Mouse (Mus musculus): ENCODE measurements at regions not wholly inside any gene's neighbourhood (a gene's known extent, or its start where the extent isn't known, plus 50 kb on each side); places are given as distances from the start of the nearest gene placed in this dataset.

DNA sequence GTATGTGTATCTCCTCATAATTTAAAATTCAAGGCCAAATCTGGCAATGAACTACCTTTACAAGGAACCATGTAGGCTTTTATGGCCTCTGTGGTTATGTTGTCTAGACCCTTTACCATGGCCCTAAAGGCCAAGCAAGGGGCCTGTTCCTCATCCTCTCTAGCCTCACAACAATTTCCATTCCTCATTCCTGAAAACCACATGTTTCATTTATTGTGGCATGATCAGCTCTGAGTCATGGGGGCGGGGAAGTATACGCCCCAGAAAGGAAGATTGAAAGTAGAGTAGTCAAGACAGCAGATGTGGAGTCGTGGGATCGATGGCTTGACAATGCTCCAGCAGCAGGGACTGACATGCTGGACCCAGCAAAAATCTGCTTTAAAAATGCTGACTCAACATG is 326.8 kb upstream of the Rnf219 start:
- no peaks in the 10 kb centered on the region for H3K36me3 ChIP-seq (ENCODE audit: control insufficient read depth, insufficient read depth, low read length)
- no peak for TF ChIP-seq POLR2A (IDR thresholded peaks at IDR 0.05; ENCODE audit: low read depth, low read length)
- no peak for TF ChIP-seq CTCF (IDR thresholded peaks at IDR 0.05; ENCODE audit: extremely low read depth, insufficient read depth, insufficient read length, insufficient replicate concordance)
- 89% methylated on average over 4 of the region's 4 CpGs for WGBS

DNA sequence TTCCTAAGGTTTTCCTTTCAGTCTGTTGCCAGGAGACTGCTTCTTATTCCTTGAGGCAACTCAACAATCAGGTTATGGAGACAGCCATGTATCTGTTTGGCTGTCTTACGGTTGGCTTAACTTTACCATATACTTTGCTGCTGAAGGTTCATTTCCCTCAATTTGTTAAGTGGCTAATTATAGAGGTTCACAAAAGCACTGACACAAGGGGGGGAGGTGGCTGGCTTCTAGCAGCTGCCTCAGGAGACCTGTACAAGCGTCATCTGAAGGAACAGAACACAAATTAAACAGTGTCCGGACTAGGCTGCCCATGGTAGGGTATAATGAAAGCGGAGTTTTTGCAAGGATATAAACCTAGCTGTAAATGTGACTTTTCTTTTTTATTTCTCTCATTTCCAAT is 305.0 kb upstream of the Rnf219 start:
- H3K36me3 ChIP-seq (ENCODE audit: control insufficient read depth, insufficient read depth, low read length), result no peaks in the 10 kb centered on the region
- DNase-seq (ENCODE audit: low read depth in 1 of 2, low spot score in 2 of 2), result no peak
- no peak for TF ChIP-seq POLR2A (IDR thresholded peaks at IDR 0.05; ENCODE audit: low read depth, low read length)
- TF ChIP-seq CTCF (IDR thresholded peaks at IDR 0.05; ENCODE audit: extremely low read depth, insufficient read depth, insufficient read length, insufficient replicate concordance), result no peak
- WGBS, result 89% methylated on average over 4 of the region's 4 CpGs
- H3K4me1 ChIP-seq (ENCODE audit: control insufficient read depth, insufficient read depth, insufficient read length), result no peaks in the 10 kb centered on the region
- H3K4me3 ChIP-seq (ENCODE audit: extremely low read depth, insufficient read depth, insufficient read length), result no peak overlapping the region
- no peaks in the 10 kb centered on the region for H3K27me3 ChIP-seq (ENCODE audit: control insufficient read depth, insufficient read depth, low read length)
- no peak overlapping the region for H3K27ac ChIP-seq (ENCODE audit: insufficient read depth, low read length)

More for the DNA sequence above, 326.8 kb upstream of the Rnf219 start:
- H3K27me3 ChIP-seq (ENCODE audit: control insufficient read depth, insufficient read depth, low read length), result no peaks in the 10 kb centered on the region
- H3K4me1 ChIP-seq (ENCODE audit: control insufficient read depth, insufficient read depth, insufficient read length), result no peaks in the 10 kb centered on the region
- no peak overlapping the region for H3K4me3 ChIP-seq (ENCODE audit: extremely low read depth, insufficient read depth, insufficient read length)
- DNase-seq (ENCODE audit: low read depth in 1 of 2, low spot score in 2 of 2), result no peak
- H3K27ac ChIP-seq (ENCODE audit: insufficient read depth, low read length), result no peak overlapping the region

- Histone ChIP-seq H3K4me1 (ENCODE audit: control insufficient read depth, insufficient read depth, insufficient read length) (no peaks in the 10 kb centered on the region), H3K27me3 (ENCODE audit: control insufficient read depth, insufficient read depth, low read length) (no peaks in the 10 kb centered on the region), H3K4me3 (ENCODE audit: extremely low read depth, insufficient read depth, insufficient read length) (no peak overlapping the region), H3K36me3 (ENCODE audit: control insufficient read depth, insufficient read depth, low read length) (no peaks in the 10 kb centered on the region), H3K27ac (ENCODE audit: insufficient read depth, low read length) (no peak overlapping the region)
- DNase-seq (ENCODE audit: low read depth in 1 of 2, low spot score in 2 of 2), result no peak
- 83% methylated on average over 1 of the region's 1 CpGs for WGBS
- TF ChIP-seq CTCF (IDR thresholded peaks at IDR 0.05; ENCODE audit: extremely low read depth, insufficient read depth, insufficient read length, insufficient replicate concordance) (no peak), POLR2A (IDR thresholded peaks at IDR 0.05; ENCODE audit: low read depth, low read length) (no peak)
Measured at GRCm38 (mm10) chr14:104824926-104825325, 302.5 kb upstream of the Rnf219 start.

GRCm38 (mm10) chr14:104824224-104824623 is 301.8 kb upstream of the Rnf219 start:
- no peak for DNase-seq (ENCODE audit: low read depth in 1 of 2, low spot score in 2 of 2)
- Histone ChIP-seq H3K36me3 (ENCODE audit: control insufficient read depth, insufficient read depth, low read length) (no peaks in the 10 kb centered on the region), H3K27ac (ENCODE audit: insufficient read depth, low read length) (no peak overlapping the region), H3K4me3 (ENCODE audit: extremely low read depth, insufficient read depth, insufficient read length) (no peak overlapping the region), H3K27me3 (ENCODE audit: control insufficient read depth, insufficient read depth, low read length) (no peaks in the 10 kb centered on the region), H3K4me1 (ENCODE audit: control insufficient read depth, insufficient read depth, insufficient read length) (no peaks in the 10 kb centered on the region)
- 80% methylated on average over 1 of the region's 1 CpGs for WGBS
- no peak for TF ChIP-seq POLR2A (IDR thresholded peaks at IDR 0.05; ENCODE audit: low read depth, low read length)
- TF ChIP-seq CTCF (IDR thresholded peaks at IDR 0.05; ENCODE audit: extremely low read depth, insufficient read depth, insufficient read length, insufficient replicate concordance), result no peak

GRCm38 (mm10) chr14:104821903-104822573 is 299.6 kb upstream of the Rnf219 start:
- WGBS, result 91% methylated on average over 11 of the region's 11 CpGs
- no peak for DNase-seq (ENCODE audit: low read depth in 1 of 2, low spot score in 2 of 2)
- H3K4me3 ChIP-seq (ENCODE audit: extremely low read depth, insufficient read depth, insufficient read length), result no peak overlapping the region

GRCm38 (mm10) chr14:104819106-104819505 is 296.7 kb upstream of the Rnf219 start:
- Histone ChIP-seq H3K36me3 (ENCODE audit: control insufficient read depth, insufficient read depth, low read length) (no peaks in the 10 kb centered on the region), H3K4me3 (ENCODE audit: extremely low read depth, insufficient read depth, insufficient read length) (no peak overlapping the region), H3K4me1 (ENCODE audit: control insufficient read depth, insufficient read depth, insufficient read length) (no peaks in the 10 kb centered on the region), H3K27ac (ENCODE audit: insufficient read depth, low read length) (no peak overlapping the region), H3K27me3 (ENCODE audit: control insufficient read depth, insufficient read depth, low read length) (no peaks in the 10 kb centered on the region)
- DNase-seq (ENCODE audit: low read depth in 1 of 2, low spot score in 2 of 2), result no peak
- TF ChIP-seq CTCF (IDR thresholded peaks at IDR 0.05; ENCODE audit: extremely low read depth, insufficient read depth, insufficient read length, insufficient replicate concordance) (no peak), POLR2A (IDR thresholded peaks at IDR 0.05; ENCODE audit: low read depth, low read length) (no peak)
- 90% methylated on average over 4 of the region's 4 CpGs for WGBS

More at GRCm38 (mm10) chr14:104821903-104822573, 299.6 kb upstream of the Rnf219 start:
- Histone ChIP-seq H3K36me3 (ENCODE audit: control insufficient read depth, insufficient read depth, low read length) (no peaks in the 10 kb centered on the region), H3K27ac (ENCODE audit: insufficient read depth, low read length) (no peak overlapping the region), H3K27me3 (ENCODE audit: control insufficient read depth, insufficient read depth, low read length) (no peaks in the 10 kb centered on the region), H3K4me1 (ENCODE audit: control insufficient read depth, insufficient read depth, insufficient read length) (no peaks in the 10 kb centered on the region)
- TF ChIP-seq POLR2A (IDR thresholded peaks at IDR 0.05; ENCODE audit: low read depth, low read length), result no peak
- TF ChIP-seq CTCF (IDR thresholded peaks at IDR 0.05; ENCODE audit: extremely low read depth, insufficient read depth, insufficient read length, insufficient replicate concordance), result no peak

DNA sequence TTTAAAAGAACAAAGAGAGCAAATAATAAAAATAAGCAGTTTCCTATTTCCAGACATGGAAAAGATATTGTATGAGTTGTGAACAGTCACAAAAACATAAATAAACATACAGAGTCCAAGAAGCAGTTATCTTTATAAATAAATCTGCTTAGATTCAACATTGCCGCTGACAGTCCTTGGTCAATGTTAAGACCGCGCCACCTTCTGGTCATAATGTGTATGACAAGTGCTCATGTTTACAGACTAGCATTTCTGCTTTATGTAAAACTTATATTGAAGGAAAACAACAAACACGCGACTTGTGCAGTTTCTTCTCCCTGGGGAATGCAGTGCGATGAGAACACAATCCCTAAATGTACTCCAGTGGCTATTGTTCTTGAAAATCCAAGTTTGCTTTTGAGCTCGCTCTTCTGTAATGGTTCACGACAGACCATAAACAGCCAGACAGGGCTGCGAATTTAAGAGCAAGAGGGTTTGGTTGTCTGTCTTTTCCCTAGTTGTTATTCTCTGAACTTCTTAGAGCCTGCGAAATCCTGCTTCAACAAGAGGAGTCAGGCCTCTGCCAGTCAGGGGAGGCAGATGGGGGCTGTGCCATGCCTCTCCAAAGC is 291.6 kb upstream of the Rnf219 start:
- no peak overlapping the region for H3K4me3 ChIP-seq (ENCODE audit: extremely low read depth, insufficient read depth, insufficient read length)
- no peak overlapping the region for H3K27ac ChIP-seq (ENCODE audit: insufficient read depth, low read length)
- peak in 1 of 2 experiments; percentile 23 for DNase-seq (ENCODE audit: low read depth in 1 of 2, low spot score in 2 of 2)
- no peaks in the 10 kb centered on the region for H3K27me3 ChIP-seq (ENCODE audit: control insufficient read depth, insufficient read depth, low read length)
- no peak for TF ChIP-seq POLR2A (IDR thresholded peaks at IDR 0.05; ENCODE audit: low read depth, low read length)
- TF ChIP-seq CTCF (IDR thresholded peaks at IDR 0.05; ENCODE audit: extremely low read depth, insufficient read depth, insufficient read length, insufficient replicate concordance), result peak; percentile 12; the same call in 1 of the 2 replicates
- H3K36me3 ChIP-seq (ENCODE audit: control insufficient read depth, insufficient read depth, low read length), result no peaks in the 10 kb centered on the region
- no peaks in the 10 kb centered on the region for H3K4me1 ChIP-seq (ENCODE audit: control insufficient read depth, insufficient read depth, insufficient read length)
- 34% methylated on average over 10 of the region's 10 CpGs for WGBS

Measured in spleen, adult 2 months (tissue).